Mouse (Mus musculus) lung, embryonic 16.5 days (tissue): ENCODE results near the gene Gm28870. TPM values are rescaled to one million over a fixed set of nuclear protein-coding genes. Genes with fewer than 3 reads are reported as not detected.
"Not testable (repeated sequence)": the region's sequence is repeated elsewhere in the genome, so short reads cannot be mapped to it uniquely, and the experiment has no call there.

Experiments
- ATAC-seq: fragments of 200-750 bp; cut with Nextera tagmentation; 2 replicates; pipeline ENCODE4 v1.8.0; 2017; ENCODE audit warnings: low read depth, mild to moderate bottlenecking, moderate library complexity
- H3K27ac ChIP-seq: fragments of 300-500 bp; sonication (generic); 2 replicates; pipeline ENCODE4 v1.5.1; 2014; ENCODE audit warnings: mild to moderate bottlenecking, control low read depth, low read length
- H3K27me3 ChIP-seq: fragments of 300-500 bp; sonication (generic); 2 replicates; pipeline ENCODE4 v1.6.1; 2014; ENCODE audit warnings: low read depth, low read length, mixed read lengths; ENCODE audit not compliant: control insufficient read depth, insufficient read depth
- H3K36me3 ChIP-seq: fragments of 300-500 bp; sonication (generic); 2 replicates; pipeline ENCODE4 v1.6.1; 2014; ENCODE audit warnings: low read length; ENCODE audit not compliant: control insufficient read depth, insufficient read depth
- H3K4me1 ChIP-seq: fragments of 300-500 bp; sonication (generic); replicated peaks from 2 replicates; pipeline ENCODE4 v1.6.1; 2014; ENCODE audit warnings: low read length, mixed read lengths; ENCODE audit not compliant: control insufficient read depth, insufficient read depth
- H3K4me2 ChIP-seq: fragments of 300-500 bp; sonication (generic); 2 replicates; pipeline ENCODE4 v1.6.1; 2014; ENCODE audit warnings: low read depth, low read length, control low read depth
- H3K4me3 ChIP-seq: fragments of 300-500 bp; sonication (generic); 2 replicates; pipeline ENCODE4 v1.5.1; 2014; ENCODE audit warnings: mild to moderate bottlenecking, low read length, control low read depth
- H3K9ac ChIP-seq: fragments of 300-500 bp; sonication (generic); 2 replicates; pipeline ENCODE4 v1.6.1; 2014; ENCODE audit warnings: low read length, control low read depth
- H3K9me3 ChIP-seq: fragments of 300-500 bp; sonication (generic); 2 replicates; pipeline ENCODE4 v1.6.1; 2016; ENCODE audit warnings: low read length; ENCODE audit not compliant: control insufficient read depth
- WGBS: fragments of 180-500 bp; shearing (Covaris S2); extraction: QIAGEN DNeasy Blood & Tissue Kit; methylation state at CpG from one replicate; pipeline ENCODE4 v1.1.7; 2014; 5-methylcytosine and 5-hydroxymethylcytosine counted together
- polyA plus RNA-seq: library from polyadenylated mRNA; unstranded; fragments of >200 nt; fragmentation: Nextera tagmentation; extraction: Ambion mirVana; gene quantifications from 2 replicates; pipeline ENCODE4 v1.2.1, GENCODE M21; 2015

Gene Gm28870
- not detected in 2 replicates for polyA plus RNA-seq

DNA sequence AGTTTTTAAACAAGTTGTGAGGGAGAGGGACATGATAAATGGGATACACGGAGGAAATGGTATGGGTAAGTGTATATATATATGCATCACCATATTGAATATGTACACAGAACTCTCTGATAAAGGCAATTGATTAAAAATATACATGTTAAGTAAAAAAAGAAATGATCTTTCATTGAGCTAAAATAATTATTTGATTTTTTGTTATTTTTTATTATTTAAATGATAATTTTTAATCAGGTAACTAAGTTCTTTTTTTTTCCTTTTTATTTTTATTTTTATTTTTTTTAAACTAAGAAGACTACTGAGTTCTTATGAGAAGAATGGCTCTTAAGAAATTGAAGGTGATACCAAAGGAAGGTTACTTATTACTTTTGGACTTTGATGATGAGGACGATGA, at the start of gene Gm28870:
TSS of gene Gm28870 (plus strand) at position 301 of the 400 bp plus-strand sequence.
- H3K4me3 ChIP-seq, H3K36me3 ChIP-seq, H3K4me2 ChIP-seq, H3K27me3 ChIP-seq, H3K27ac ChIP-seq, H3K4me1 ChIP-seq, H3K9ac ChIP-seq, H3K9me3 ChIP-seq, ATAC-seq: not testable (repeated sequence)
- no CpG with 5 or more reads among the region's 2 CpGs for WGBS
